15 mouse cellular contexts compared by ENCODE assay signal in the genomic region with DNA sequence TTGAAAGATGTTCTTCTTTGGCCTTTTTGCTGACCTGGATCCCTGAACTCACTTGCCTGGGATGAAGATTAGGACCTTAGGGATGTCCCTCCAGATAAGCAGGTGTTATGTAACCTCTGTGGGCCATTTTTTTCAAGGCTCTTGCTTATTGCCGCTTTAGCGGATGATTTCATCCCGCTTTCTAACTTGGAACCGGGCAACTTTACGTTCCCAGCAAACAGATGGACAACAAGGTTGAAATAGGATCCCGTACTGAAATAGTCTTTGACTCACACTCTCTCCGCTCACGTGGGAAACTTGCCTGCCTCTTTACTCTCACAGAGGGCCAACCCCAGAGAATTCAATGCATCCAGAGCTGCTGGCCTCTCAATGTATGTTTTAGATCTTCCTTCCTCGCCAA.
DNase-seq lines count a peak whose midpoint lies in the region; ATAC-seq and TF ChIP-seq lines count a peak whose summit lies in the region.
"Had no signal": no experiment of that assay in that cellular context is flagged by ENCODE, and none has a peak within 500 bp of the region (broad histone marks: within the 10 kb centered on the region; RNA-seq: fewer than 3 reads in every experiment).

No protein-coding gene starts in this region.

- H3K9me3 ChIP-seq in heart, embryonic 14.5 days (ENCODE audit: control insufficient read depth, low read length) = no peaks in the 10 kb centered on the region
- H3K9me3 ChIP-seq: forebrain, embryonic 10.5 days; intestine, embryonic 15.5 days had no signal

- no peak overlapping the region for H3K9ac ChIP-seq in heart, embryonic 14.5 days (ENCODE audit: low read length)
- H3K9ac ChIP-seq: intestine, embryonic 15.5 days; liver, embryonic 14.5 days had no signal

- 52% methylated on average over 9 of the region's 9 CpGs for WGBS in heart, embryonic 14.5 days

- H3ac ChIP-seq in C2C12 (ENCODE audit: control insufficient read depth, insufficient read length, low read depth) = no peak overlapping the region

- H3K4me1 ChIP-seq in heart, embryonic 14.5 days (ENCODE audit: control insufficient read depth in 2 of 2, insufficient read depth in 2 of 2, low read length in 2 of 2) = peaks cover 7 to 17% of the 10 kb centered on the region in 2 experiments
- H3K4me1 ChIP-seq: intestine, embryonic 15.5 days had no signal

- peak overlapping the region; percentile 35 for H3K4me2 ChIP-seq in heart, embryonic 14.5 days (ENCODE audit: low read length)
- H3K4me2 ChIP-seq: intestine, embryonic 15.5 days had no signal

- H3K4me3 ChIP-seq in heart, embryonic 14.5 days (ENCODE audit: control insufficient read depth in 1 of 2, insufficient read depth in 1 of 2, low read depth in 1 of 2, low read length in 2 of 2) = no peak overlapping the region
- no peak overlapping the region for H3K4me3 ChIP-seq in C2C12 (ENCODE audit: insufficient read depth, poor library complexity, severe bottlenecking)
- H3K4me3 ChIP-seq: forebrain, embryonic 10.5 days; intestine, embryonic 15.5 days had no signal

- no peak for TF ChIP-seq CTCF in C2C12 (IDR thresholded peaks at IDR 0.05; ENCODE audit: control insufficient read depth, insufficient read depth, insufficient read length)

- H3K27ac ChIP-seq in heart, embryonic 14.5 days (replicated peaks in 1 of 2; ENCODE audit: control insufficient read depth in 1 of 2, insufficient read depth in 1 of 2, low read depth in 2 of 2, low read length in 2 of 2) = peak overlapping the region; percentile 48 to 66
- H3K27ac ChIP-seq: forebrain, embryonic 10.5 days; intestine, embryonic 15.5 days; liver, embryonic 14.5 days; macrophage; stomach, postnatal 0 days had no signal

- H3K36me3 ChIP-seq in heart, embryonic 14.5 days (ENCODE audit: control insufficient read depth, insufficient read depth, low read length) = no peaks in the 10 kb centered on the region
- no peaks in the 10 kb centered on the region for H3K36me3 ChIP-seq in C2C12 (ENCODE audit: control insufficient read depth, insufficient read depth)
- H3K36me3 ChIP-seq: forebrain, embryonic 10.5 days; intestine, embryonic 15.5 days had no signal

- H3K79me3 ChIP-seq in C2C12 (ENCODE audit: low read depth) = no peaks in the 10 kb centered on the region

- no peak for DNase-seq in heart, postnatal 25 days (ENCODE audit: low spot score)
- DNase-seq in NIH3T3 (ENCODE audit: low read depth) = peak; percentile 50
- DNase-seq in left cerebral cortex, postnatal 36 days (ENCODE audit: low spot score in 2 of 2) = peak; percentile 42 to 55
- DNase-seq in cerebellum, postnatal 36 days = no peak
- no peak for DNase-seq in neural tube, embryonic 10.5 days (ENCODE audit: extremely low spot score, low spot score)
- DNase-seq: adrenal gland, adult 2 months; cerebellum, postnatal 10 days; kidney, postnatal 10 days had no signal

- H3K79me2 ChIP-seq in C2C12 (ENCODE audit: control insufficient read depth, insufficient read depth) = no peaks in the 10 kb centered on the region

- intact Hi-C loops in heart, postnatal 25 days (cut with DNase I) = no loop called here
- intact Hi-C loops in left cerebral cortex, postnatal 36 days (cut with DNase I) = no loop called here

- no peak for ATAC-seq in heart, embryonic 14.5 days (ENCODE audit: insufficient number of reproducible peaks, insufficient read depth, low FRiP score, low read depth)
- ATAC-seq: intestine, embryonic 15.5 days had no signal

- H3K27me3 ChIP-seq in heart, embryonic 14.5 days (ENCODE audit: control insufficient read depth, insufficient read depth, low read length) = no peaks in the 10 kb centered on the region
- H3K27me3 ChIP-seq in C2C12 (ENCODE audit: control insufficient read depth, insufficient read depth, insufficient read length) = no peaks in the 10 kb centered on the region
- H3K27me3 ChIP-seq: intestine, embryonic 15.5 days had no signal

TF ChIP-seq in C2C12, 6 proteins besides CTCF, POLR2A, EP300 and RAD21:
- peak; percentile 37 for TF ChIP-seq USF1 (IDR thresholded peaks at IDR 0.05; ENCODE audit: low read depth)
- no peak for TF ChIP-seq MAX (IDR thresholded peaks at IDR 0.05)
TF ChIP-seq in C2C12: peak in this region for 1.

Comparison
In these comparisons a context has a peak if more than half of its experiments do, and no peak if none do; other contexts are left out.
1. DNase-seq: peak in NIH3T3 (single experiment) and left cerebral cortex, postnatal 36 days (2 of 2); none in heart, postnatal 25 days (single experiment), cerebellum, postnatal 36 days (0 of 2) and neural tube, embryonic 10.5 days (single experiment).